8 mouse cellular contexts compared by ENCODE assay signal in genomic region chr12:105786113-105786512, GRCm38 (mm10). TPM values are rescaled to one million over a fixed set of nuclear protein-coding genes. Genes with fewer than 3 reads are reported as not detected.
A peak's percentile ranks its signal among the peaks of the same experiment; 100 is the strongest.
DNase-seq lines count a peak whose midpoint lies in the region; ATAC-seq and TF ChIP-seq lines count a peak whose summit lies in the region.

No protein-coding gene starts in this region.

- no peaks in the 10 kb centered on the region for H3K9me3 ChIP-seq in kidney, postnatal 0 days (replicated peaks; ENCODE audit: low read length)
- H3K9me3 ChIP-seq in embryonic facial prominence, embryonic 13.5 days, result no peaks in the 10 kb centered on the region
- H3K9me3 ChIP-seq in intestine, postnatal 0 days (ENCODE audit: control insufficient read depth), result no peaks in the 10 kb centered on the region
- no peaks in the 10 kb centered on the region for H3K9me3 ChIP-seq in neural tube, embryonic 14.5 days (ENCODE audit: control insufficient read depth, low read length)

- H3K4me2 ChIP-seq in kidney, postnatal 0 days (ENCODE audit: low read length), result peak overlapping the region; percentile 80
- H3K4me2 ChIP-seq in embryonic facial prominence, embryonic 13.5 days, result peak overlapping the region; percentile 82
- H3K4me2 ChIP-seq in intestine, postnatal 0 days (replicated peaks; ENCODE audit: low read depth), result peak overlapping the region; percentile 81
- H3K4me2 ChIP-seq in neural tube, embryonic 14.5 days (ENCODE audit: low read depth, low read length), result peak overlapping the region; percentile 66

- DNase-seq in kidney, postnatal 0 days (ENCODE audit: low spot score), result no peak
- DNase-seq in kidney, adult 11 months, result no peak
- no peak for DNase-seq in adrenal gland, postnatal 4 days (ENCODE audit: low spot score in 2 of 2)
- DNase-seq in cerebellum, adult 9-11 months, result no peak

- H3K27me3 ChIP-seq in kidney, postnatal 0 days (ENCODE audit: insufficient read depth, low read length), result no peaks in the 10 kb centered on the region
- H3K27me3 ChIP-seq in embryonic facial prominence, embryonic 13.5 days, result no peaks in the 10 kb centered on the region
- H3K27me3 ChIP-seq in intestine, postnatal 0 days (replicated peaks; ENCODE audit: control insufficient read depth, insufficient read depth, low read length), result no peaks in the 10 kb centered on the region
- no peaks in the 10 kb centered on the region for H3K27me3 ChIP-seq in neural tube, embryonic 14.5 days (ENCODE audit: control insufficient read depth, insufficient read depth, low read length)

- H3K36me3 ChIP-seq in kidney, postnatal 0 days (ENCODE audit: insufficient read depth, low read length), result no peaks in the 10 kb centered on the region
- no peaks in the 10 kb centered on the region for H3K36me3 ChIP-seq in embryonic facial prominence, embryonic 13.5 days
- no peaks in the 10 kb centered on the region for H3K36me3 ChIP-seq in intestine, postnatal 0 days (ENCODE audit: control insufficient read depth, insufficient read depth)
- H3K36me3 ChIP-seq in neural tube, embryonic 14.5 days (ENCODE audit: control insufficient read depth, insufficient read depth, low read length), result no peaks in the 10 kb centered on the region

- ATAC-seq in kidney, postnatal 0 days (replicated peaks; ENCODE audit: low FRiP score, low read depth), result no peak
- no peak for ATAC-seq in embryonic facial prominence, embryonic 13.5 days (ENCODE audit: insufficient number of reproducible peaks, insufficient read depth, low FRiP score, low TSS enrichment, low read depth)
- no peak for ATAC-seq in intestine, postnatal 0 days
- no peak for ATAC-seq in neural tube, embryonic 14.5 days (ENCODE audit: low read depth)
- ATAC-seq in cerebellum, adult (ENCODE audit: insufficient number of reproducible peaks, low FRiP score, low TSS enrichment), result no peak

- H3K4me3 ChIP-seq in kidney, postnatal 0 days (replicated peaks; ENCODE audit: low read depth, low read length), result peak overlapping the region; percentile 97
- H3K4me3 ChIP-seq in embryonic facial prominence, embryonic 13.5 days, result peak overlapping the region; percentile 89
- peak overlapping the region; percentile 93 for H3K4me3 ChIP-seq in intestine, postnatal 0 days (ENCODE audit: low read depth, low read length)
- H3K4me3 ChIP-seq in neural tube, embryonic 14.5 days (ENCODE audit: low read depth, low read length), result peak overlapping the region; percentile 87

- H3K9ac ChIP-seq in kidney, postnatal 0 days (ENCODE audit: low read depth, low read length), result peak overlapping the region; percentile 98; the same call in 1 of the 2 replicates
- peak overlapping the region; percentile 95 for H3K9ac ChIP-seq in embryonic facial prominence, embryonic 13.5 days
- H3K9ac ChIP-seq in intestine, postnatal 0 days (ENCODE audit: low read depth, low read length), result peak overlapping the region; percentile 98; the same call in 1 of the 2 replicates
- peak overlapping the region; percentile 87; the same call in 1 of the 2 replicates for H3K9ac ChIP-seq in neural tube, embryonic 14.5 days (replicated peaks; ENCODE audit: low read depth, low read length)

- no peak for TF ChIP-seq CTCF in kidney, postnatal 0 days (IDR thresholded peaks at IDR 0.05; ENCODE audit: low read depth)
- TF ChIP-seq CTCF in intestine, postnatal 0 days (IDR thresholded peaks at IDR 0.05; ENCODE audit: low read depth), result no peak

- WGBS in kidney, postnatal 0 days, result 55% methylated on average over 1 of the region's 1 CpGs
- WGBS in embryonic facial prominence, embryonic 13.5 days, result 75% methylated on average over 1 of the region's 1 CpGs
- WGBS in intestine, postnatal 0 days, result 42% methylated on average over 1 of the region's 1 CpGs
- 96% methylated on average over 1 of the region's 1 CpGs for WGBS in neural tube, embryonic 14.5 days

- no peak overlapping the region for H3K27ac ChIP-seq in kidney, postnatal 0 days
- H3K27ac ChIP-seq in embryonic facial prominence, embryonic 13.5 days, result no peak overlapping the region
- H3K27ac ChIP-seq in intestine, postnatal 0 days (ENCODE audit: low read depth, low read length), result peak overlapping the region; percentile 99; the same call in 1 of the 2 replicates
- H3K27ac ChIP-seq in neural tube, embryonic 14.5 days (ENCODE audit: low read depth, low read length), result no peak overlapping the region

- H3K4me1 ChIP-seq in kidney, postnatal 0 days (replicated peaks; ENCODE audit: insufficient read depth, low read length), result peaks cover 6% of the 10 kb centered on the region; the same call in 1 of the 2 replicates
- peaks cover 19% of the 10 kb centered on the region for H3K4me1 ChIP-seq in embryonic facial prominence, embryonic 13.5 days
- H3K4me1 ChIP-seq in intestine, postnatal 0 days (replicated peaks; ENCODE audit: control insufficient read depth, insufficient read depth, low read length), result 0 out of 2 replicates have a peak, but pooled peaks cover 3% of the 10 kb centered on the region
- H3K4me1 ChIP-seq in neural tube, embryonic 14.5 days (ENCODE audit: control insufficient read depth, insufficient read depth, low read length), result peaks cover 16% of the 10 kb centered on the region

RNA-seq across cellular contexts. Expression of gene Papola, which starts 1.6 kb away (rescaled TPM):
- polyA plus RNA-seq in kidney, postnatal 0 days (2015; fragmentation: Nextera tagmentation; extraction: Ambion mirVana), result 189 TPM in 2 replicates
- polyA plus RNA-seq in embryonic facial prominence, embryonic 13.5 days (2015; fragmentation: Nextera tagmentation; extraction: Ambion mirVana), result 229 and 265 TPM in 2 replicates
- 101 and 110 TPM in 2 replicates for polyA plus RNA-seq in intestine, postnatal 0 days (2015; fragmentation: Nextera tagmentation; extraction: Ambion mirVana)
- 142 and 144 TPM in 2 replicates for polyA plus RNA-seq in neural tube, embryonic 14.5 days (2014; fragmentation: Nextera tagmentation; extraction: Ambion mirVana)
- total RNA-seq in adrenal gland, postnatal 4 days (2021), result 100 to 1,000 TPM; 188 to 210 TPM
